Mouse (Mus musculus) kidney, embryonic 15.5 days (tissue): ENCODE results near the gene Olfr15. TPM values are rescaled to one million over a fixed set of nuclear protein-coding genes. Genes with fewer than 3 reads are reported as not detected.

Experiments used
- ATAC-seq: fragments of 200-750 bp; cut with Nextera tagmentation; replicated peaks from 2 replicates; pipeline ENCODE4 v1.8.0; 2017; ENCODE audit warnings: moderate TSS enrichment; ENCODE audit not compliant: low FRiP score
- H3K27ac ChIP-seq: fragments of 300-500 bp; sonication (generic); 2 replicates; pipeline ENCODE4 v1.5.1; 2015; ENCODE audit warnings: mild to moderate bottlenecking, inconsistent platforms
- H3K27me3 ChIP-seq: fragments of 300-500 bp; sonication (generic); 2 replicates; pipeline ENCODE4 v1.6.1; 2015; ENCODE audit warnings: inconsistent platforms
- H3K36me3 ChIP-seq: fragments of 300-500 bp; sonication (generic); 2 replicates; pipeline ENCODE4 v1.6.1; 2015; ENCODE audit warnings: inconsistent platforms
- H3K4me1 ChIP-seq: fragments of 300-500 bp; sonication (generic); 2 replicates; pipeline ENCODE4 v1.6.1; 2015; ENCODE audit warnings: inconsistent platforms
- H3K4me2 ChIP-seq: fragments of 300-500 bp; sonication (generic); 2 replicates; pipeline ENCODE4 v1.6.1; 2015; ENCODE audit warnings: moderate library complexity, mild to moderate bottlenecking, inconsistent platforms
- H3K4me3 ChIP-seq: fragments of 300-500 bp; sonication (generic); replicated peaks from 2 replicates; pipeline ENCODE4 v1.5.1; 2015; ENCODE audit warnings: mild to moderate bottlenecking, inconsistent platforms
- H3K9ac ChIP-seq: fragments of 300-500 bp; sonication (generic); 2 replicates; pipeline ENCODE4 v1.6.1; 2015; ENCODE audit warnings: mild to moderate bottlenecking, inconsistent platforms
- H3K9me3 ChIP-seq: fragments of 300-500 bp; sonication (generic); replicated peaks from 2 replicates; pipeline ENCODE4 v1.6.1; 2016; ENCODE audit warnings: inconsistent platforms
- WGBS: fragments of 180-500 bp; shearing (Covaris S2); methylation state at CpG from one replicate; pipeline ENCODE4 v1.1.7; 2015; ENCODE audit warnings: mixed read lengths; 5-methylcytosine and 5-hydroxymethylcytosine counted together
- polyA plus RNA-seq: library from polyadenylated mRNA; unstranded; fragments of >200 nt; fragmentation: Nextera tagmentation; extraction: Ambion mirVana; gene quantifications from 2 replicates; pipeline ENCODE4 v1.2.1, GENCODE M21; 2015

The Olfr15 gene
- polyA plus RNA-seq, 1 experiment from 2014 or later = not detected

- H3K4me3 ChIP-seq = peak within 1 kb of the TSS; percentile 89
- H3K9ac ChIP-seq = peak within 1 kb of the TSS; percentile 86
- peak; percentile 99 for ATAC-seq
- H3K36me3 ChIP-seq = peaks cover 11% of the 10 kb centered on the region
- H3K4me1 ChIP-seq = peaks cover 12% of the 10 kb centered on the region
- H3K9me3 ChIP-seq = no peaks in the 10 kb centered on the region
- no peaks in the 10 kb centered on the region for H3K27me3 ChIP-seq
- peak within 1 kb of the TSS; percentile 97 for H3K27ac ChIP-seq
- under 1% methylated on average over 87 of the region's 88 CpGs for WGBS
- peak within 1 kb of the TSS; percentile 68 for H3K4me2 ChIP-seq
Observed at GRCm38 (mm10) chr16:3884201-3885064, 53.8 kb downstream of the Olfr15 start, which contains the start of the genes Zfp597 and Gm20695. Zfp597 (minus strand) TSS chr16:3884561. Gm20695 (plus strand) TSS chr16:3884648.

DNA sequence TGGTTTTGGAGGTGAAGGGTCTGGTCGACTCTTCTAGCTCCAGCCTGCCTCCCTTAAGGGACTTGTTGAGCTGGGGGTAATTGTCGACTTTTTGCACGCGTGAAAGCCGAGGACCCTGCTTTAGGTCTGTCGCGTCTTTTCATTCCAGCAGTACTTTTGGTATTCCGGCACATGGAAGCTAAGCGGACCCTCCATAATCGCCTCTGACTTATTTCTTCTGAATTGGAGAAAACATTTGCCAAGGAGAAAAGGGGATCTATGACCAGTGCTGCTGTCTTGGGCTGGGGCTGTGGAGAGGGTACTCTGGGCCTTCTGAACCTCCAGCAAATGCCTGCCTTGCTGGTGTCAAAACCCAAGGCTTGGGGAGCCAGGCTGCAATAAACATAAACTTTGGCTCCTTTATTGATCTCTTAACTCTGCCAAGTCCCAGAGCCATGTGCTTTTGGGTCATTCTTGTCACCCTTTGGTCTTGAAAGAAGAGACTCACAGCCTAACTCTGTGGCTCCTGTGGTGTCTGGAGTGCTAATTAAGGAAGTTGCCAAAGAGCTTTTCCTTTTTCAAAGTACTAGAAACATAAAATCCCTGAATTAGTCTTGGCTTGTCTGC, 54.5 kb downstream of the Olfr15 start:
- Histone ChIP-seq H3K4me1 (peaks cover 12% of the 10 kb centered on the region), H3K27ac (peak overlapping the region; percentile 97), H3K4me3 (peak overlapping the region; percentile 89), H3K36me3 (peaks cover 8% of the 10 kb centered on the region; the same call in 1 of the 2 replicates), H3K27me3 (no peaks in the 10 kb centered on the region), H3K4me2 (peak overlapping the region; percentile 68), H3K9ac (peak overlapping the region; percentile 86), H3K9me3 (no peaks in the 10 kb centered on the region)
- no peak; the same call in 1 of the 2 replicates for ATAC-seq
- 4% methylated on average over 10 of the region's 10 CpGs for WGBS

DNA sequence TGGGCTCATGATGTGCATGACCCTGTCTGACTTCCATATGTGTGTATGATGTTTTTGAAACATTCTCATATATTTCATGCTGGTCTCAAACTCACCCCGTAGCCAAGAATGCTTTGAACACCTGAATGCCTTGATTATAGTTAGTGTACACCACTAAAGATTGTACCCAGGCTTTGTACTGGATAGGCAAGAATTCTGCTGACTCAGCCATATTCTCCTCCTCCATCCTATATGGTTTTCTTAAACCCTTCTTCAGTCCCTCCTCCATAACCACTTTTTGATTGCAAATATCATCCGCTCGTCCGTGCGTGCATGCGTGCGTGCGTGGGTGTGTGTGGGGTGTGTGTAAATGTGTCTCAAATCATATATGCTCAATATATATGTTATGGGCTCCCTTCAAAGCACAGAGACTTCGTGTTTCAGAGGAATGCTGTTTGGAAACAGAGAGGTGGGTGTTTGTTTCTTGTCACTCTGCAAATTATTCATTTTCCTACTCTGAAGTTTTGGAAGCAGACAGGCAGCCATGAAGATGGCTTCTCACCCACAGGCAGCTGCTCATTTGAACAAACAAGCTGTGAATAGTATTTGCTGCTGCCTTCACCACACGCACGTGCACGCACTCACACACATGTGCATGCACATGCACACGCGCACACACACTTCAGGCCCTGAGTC, 61.1 kb downstream of the Olfr15 start:
- no peaks in the 10 kb centered on the region for H3K9me3 ChIP-seq
- H3K36me3 ChIP-seq = peaks cover 9% of the 10 kb centered on the region; the same call in 1 of the 2 replicates
- no peak overlapping the region for H3K4me2 ChIP-seq
- H3K27ac ChIP-seq = no peak overlapping the region
- no peaks in the 10 kb centered on the region for H3K27me3 ChIP-seq
- 0 out of 2 replicates have a peak, but pooled peaks cover 5% of the 10 kb centered on the region for H3K4me1 ChIP-seq
- H3K4me3 ChIP-seq = no peak overlapping the region
- 89% methylated on average over 14 of the region's 14 CpGs for WGBS
- H3K9ac ChIP-seq = no peak overlapping the region
- ATAC-seq = no peak

DNA sequence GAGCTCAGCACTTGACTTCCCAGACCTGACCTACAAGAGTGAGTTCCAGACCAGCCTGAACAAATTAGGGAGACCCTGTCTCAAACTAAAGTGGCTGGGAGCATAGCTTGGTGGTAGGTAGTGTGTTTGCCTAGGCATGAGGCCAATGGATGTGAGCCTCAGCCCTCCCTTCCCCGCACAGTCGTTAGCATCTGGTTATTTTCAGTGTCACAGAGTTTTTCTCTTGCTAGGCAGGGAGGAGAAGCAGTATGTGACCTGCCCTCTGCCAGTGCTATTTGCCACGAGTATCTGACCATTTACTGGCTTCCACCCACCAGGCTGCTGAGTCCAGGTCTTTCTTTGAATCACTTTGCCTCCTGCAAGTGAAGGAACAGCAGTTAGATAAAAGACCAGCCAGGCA, 63.1 kb downstream of the Olfr15 start:
- Histone ChIP-seq H3K4me2 (no peak overlapping the region), H3K4me1 (0 out of 2 replicates have a peak, but pooled peaks cover 5% of the 10 kb centered on the region), H3K9ac (no peak overlapping the region), H3K9me3 (no peaks in the 10 kb centered on the region), H3K27ac (no peak overlapping the region), H3K36me3 (peaks cover 28% of the 10 kb centered on the region), H3K27me3 (no peaks in the 10 kb centered on the region), H3K4me3 (no peak overlapping the region)
- no peak for ATAC-seq
- 49% methylated on average over 3 of the region's 3 CpGs for WGBS

Other genes starting within 250 kb of the Olfr15 start
- not detected in 2 replicates for gene Olfr161, start 239.8 kb upstream of the Olfr15 start, polyA plus RNA-seq
- 0.06 TPM in 2 replicates for gene Mefv, start 112.8 kb upstream of the Olfr15 start, polyA plus RNA-seq
- 49.3 and 49.6 TPM in 2 replicates for gene Zfp263, start 86.8 kb upstream of the Olfr15 start, polyA plus RNA-seq
- 1.4 and 1.7 TPM in 2 replicates for gene Zfp174, start 16.4 kb downstream of the Olfr15 start, polyA plus RNA-seq
- 46.4 and 48.3 TPM in 2 replicates for gene Naa60, start 41.5 kb downstream of the Olfr15 start, polyA plus RNA-seq
- 5.4 and 6.1 TPM in 2 replicates for gene Zfp597, start 53.7 kb downstream of the Olfr15 start, polyA plus RNA-seq
- 2.5 and 2.6 TPM in 2 replicates for gene Gm20695, start 53.8 kb downstream of the Olfr15 start, polyA plus RNA-seq
- 7.9 and 10.1 TPM in 2 replicates for gene 1700037C18Rik, start 77.8 kb downstream of the Olfr15 start, polyA plus RNA-seq
- gene Cluap1, start 77.9 kb downstream of the Olfr15 start, polyA plus RNA-seq = 26.3 and 29.9 TPM in 2 replicates
- 2.3 and 2.5 TPM in 2 replicates for gene Nlrc3, start 145.8 kb downstream of the Olfr15 start, polyA plus RNA-seq
- 21.1 and 21.3 TPM in 2 replicates for gene Slx4, start 172.9 kb downstream of the Olfr15 start, polyA plus RNA-seq
- 6.3 and 6.5 TPM in 2 replicates for gene Dnase1, start 206.1 kb downstream of the Olfr15 start, polyA plus RNA-seq
- gene Trap1, start 246.9 kb downstream of the Olfr15 start, polyA plus RNA-seq = 105 and 110 TPM in 2 replicates